Comparison of ENCODE assay signal across 8 mouse cellular contexts in the genomic region with DNA sequence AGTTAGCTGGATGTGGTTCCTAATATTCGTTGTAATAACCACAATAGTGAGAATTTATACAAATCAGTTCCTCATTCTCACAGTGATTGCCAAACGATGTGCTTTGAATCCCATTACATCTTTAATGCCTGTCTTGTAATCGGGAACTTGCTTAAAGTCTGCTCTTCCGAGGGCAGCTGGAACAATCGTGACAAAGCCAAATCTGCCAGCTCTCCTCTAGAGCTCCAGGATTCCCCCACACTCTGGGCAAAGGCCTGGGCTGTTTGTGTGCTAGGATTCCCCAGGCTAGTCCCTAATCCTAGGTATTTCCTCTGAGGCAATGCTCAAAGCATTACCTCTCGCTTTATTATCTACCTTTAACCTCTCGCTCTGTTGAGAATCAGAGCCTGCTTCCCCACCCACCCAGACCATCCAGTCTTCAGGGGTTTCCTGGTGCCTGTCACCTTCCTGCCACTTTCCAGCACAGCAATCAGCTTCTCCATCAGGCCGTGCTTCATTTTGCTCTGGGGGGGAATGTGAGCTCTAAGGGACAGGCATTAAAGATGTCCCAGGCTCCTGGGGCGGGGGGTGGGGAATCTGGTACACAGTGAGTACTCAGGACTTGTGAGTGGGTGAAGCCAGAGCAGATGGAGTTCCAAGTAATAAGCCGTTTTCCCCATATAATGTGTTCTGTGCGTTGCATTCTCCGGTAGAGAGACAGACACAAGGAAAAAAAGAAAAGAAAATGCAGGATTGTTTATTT. TPM values are rescaled to one million over a fixed set of nuclear protein-coding genes. Genes with fewer than 3 reads are reported as not detected.
A peak's percentile ranks its signal among the peaks of the same experiment; 100 is the strongest.
DNase-seq lines count a peak whose midpoint lies in the region; ATAC-seq and TF ChIP-seq lines count a peak whose summit lies in the region.

No protein-coding gene starts in this region.

- H3K4me2 ChIP-seq in hindbrain, postnatal 0 days (ENCODE audit: low read depth, low read length): no peak overlapping the region
- no peak overlapping the region for H3K4me2 ChIP-seq in neural tube, embryonic 13.5 days
- no peak overlapping the region for H3K4me2 ChIP-seq in intestine, embryonic 16.5 days (ENCODE audit: low read depth, low read length)

- no peaks in the 10 kb centered on the region for H3K27me3 ChIP-seq in hindbrain, postnatal 0 days (ENCODE audit: insufficient read depth, low read length)
- H3K27me3 ChIP-seq in hindbrain, embryonic 10.5 days (ENCODE audit: insufficient read depth, poor library complexity, severe bottlenecking): no peaks in the 10 kb centered on the region
- no peaks in the 10 kb centered on the region for H3K27me3 ChIP-seq in neural tube, embryonic 13.5 days
- no peaks in the 10 kb centered on the region for H3K27me3 ChIP-seq in intestine, embryonic 16.5 days (replicated peaks; ENCODE audit: control insufficient read depth, insufficient read depth, low read length)
- H3K27me3 ChIP-seq in small intestine, adult 2 months (ENCODE audit: control insufficient read depth, insufficient read depth, low read length): no peaks in the 10 kb centered on the region

- no peak overlapping the region for H3K4me3 ChIP-seq in hindbrain, postnatal 0 days (ENCODE audit: low read length)
- H3K4me3 ChIP-seq in hindbrain, embryonic 10.5 days: no peak overlapping the region
- no peak overlapping the region for H3K4me3 ChIP-seq in neural tube, embryonic 13.5 days
- H3K4me3 ChIP-seq in intestine, embryonic 16.5 days (ENCODE audit: low read length): no peak overlapping the region
- H3K4me3 ChIP-seq in small intestine, adult 2 months (ENCODE audit: low read depth, low read length): no peak overlapping the region

- no peak for DNase-seq in hindbrain, postnatal 0 days (ENCODE audit: low spot score)
- no peak for DNase-seq in hindbrain, embryonic 10.5 days (ENCODE audit: low spot score)
- no peak for DNase-seq in neural tube, embryonic 10.5 days (ENCODE audit: extremely low spot score, low spot score)
- DNase-seq in spleen, postnatal 36 days (ENCODE audit: low spot score in 2 of 2): no peak
- DNase-seq in yolk sac, embryonic 10.5 days (ENCODE audit: low spot score): no peak

- H3K36me3 ChIP-seq in hindbrain, postnatal 0 days (ENCODE audit: insufficient read depth, low read length): no peaks in the 10 kb centered on the region
- 0 out of 2 replicates have a peak, but pooled peaks cover 2% of the 10 kb centered on the region for H3K36me3 ChIP-seq in hindbrain, embryonic 10.5 days
- H3K36me3 ChIP-seq in neural tube, embryonic 13.5 days: no peaks in the 10 kb centered on the region
- H3K36me3 ChIP-seq in intestine, embryonic 16.5 days (ENCODE audit: control insufficient read depth, insufficient read depth, low read length): no peaks in the 10 kb centered on the region
- peaks cover 28% of the 10 kb centered on the region for H3K36me3 ChIP-seq in small intestine, adult 2 months (ENCODE audit: control insufficient read depth, insufficient read depth, low read length)

- peak overlapping the region; percentile 63 for H3K27ac ChIP-seq in hindbrain, postnatal 0 days
- no peak overlapping the region for H3K27ac ChIP-seq in hindbrain, embryonic 10.5 days
- no peak overlapping the region for H3K27ac ChIP-seq in neural tube, embryonic 13.5 days (replicated peaks)
- H3K27ac ChIP-seq in intestine, embryonic 16.5 days (ENCODE audit: low read length): peak overlapping the region; percentile 64
- H3K27ac ChIP-seq in small intestine, adult 2 months (ENCODE audit: insufficient read depth, low read depth, low read length): peak overlapping the region; percentile 72

- H3K4me1 ChIP-seq in hindbrain, postnatal 0 days (ENCODE audit: insufficient read depth, low read length): no peaks in the 10 kb centered on the region
- H3K4me1 ChIP-seq in hindbrain, embryonic 10.5 days (replicated peaks): peaks cover 12% of the 10 kb centered on the region
- no peaks in the 10 kb centered on the region for H3K4me1 ChIP-seq in neural tube, embryonic 13.5 days (replicated peaks)
- H3K4me1 ChIP-seq in intestine, embryonic 16.5 days (ENCODE audit: control insufficient read depth, insufficient read depth, low read length): peaks cover 20% of the 10 kb centered on the region
- peaks cover 5% of the 10 kb centered on the region; the same call in 1 of the 2 replicates for H3K4me1 ChIP-seq in small intestine, adult 2 months (ENCODE audit: control insufficient read depth, insufficient read depth, insufficient read length, low read length)

- H3K9me3 ChIP-seq in hindbrain, postnatal 0 days (ENCODE audit: low read length): no peaks in the 10 kb centered on the region
- no peaks in the 10 kb centered on the region for H3K9me3 ChIP-seq in hindbrain, embryonic 10.5 days
- H3K9me3 ChIP-seq in neural tube, embryonic 13.5 days: no peaks in the 10 kb centered on the region
- no peaks in the 10 kb centered on the region for H3K9me3 ChIP-seq in intestine, embryonic 16.5 days (ENCODE audit: control insufficient read depth, low read length)

- no peak overlapping the region for H3K9ac ChIP-seq in hindbrain, postnatal 0 days (replicated peaks; ENCODE audit: low read length)
- 0 out of 2 replicates have a peak overlapping the region, but pooled peaks have one; percentile 12 for H3K9ac ChIP-seq in neural tube, embryonic 13.5 days
- H3K9ac ChIP-seq in intestine, embryonic 16.5 days (ENCODE audit: low read depth, low read length): peak overlapping the region; percentile 53

- TF ChIP-seq CTCF in hindbrain, postnatal 0 days (IDR thresholded peaks at IDR 0.05; ENCODE audit: low read depth): no peak
- TF ChIP-seq CTCF in small intestine, adult 2 months (IDR thresholded peaks at IDR 0.05; ENCODE audit: extremely low read depth, insufficient read length, insufficient replicate concordance, low read depth, low read length): no peak

- no peak for TF ChIP-seq POLR2A in small intestine, adult 2 months (IDR thresholded peaks at IDR 0.05; ENCODE audit: low read depth, low read length)

- 59% methylated on average over 12 of the region's 12 CpGs for WGBS in hindbrain, postnatal 0 days
- WGBS in hindbrain, embryonic 10.5 days: 72% methylated on average over 12 of the region's 12 CpGs
- WGBS in neural tube, embryonic 13.5 days: 68% methylated on average over 12 of the region's 12 CpGs
- 50% methylated on average over 12 of the region's 12 CpGs for WGBS in intestine, embryonic 16.5 days
- 59% methylated on average over 12 of the region's 12 CpGs for WGBS in small intestine, adult 2 months

- ATAC-seq in hindbrain, postnatal 0 days: no peak
- ATAC-seq in neural tube, embryonic 13.5 days (ENCODE audit: low read depth): no peak
- peak; percentile 35; the same call in 1 of the 2 replicates for ATAC-seq in intestine, embryonic 16.5 days

RNA-seq across cellular contexts. Expression of gene Mertk, which starts 47.3 kb away (rescaled TPM):
- 6.3 and 7.1 TPM in 2 replicates for total RNA-seq in hindbrain, postnatal 0 days (2014; rRNA removed)
- polyA plus RNA-seq in hindbrain, postnatal 0 days (2015; fragmentation: Nextera tagmentation; extraction: Ambion mirVana): 3.0 and 3.4 TPM in 2 replicates
- 3.4 and 4.4 TPM in 2 replicates for polyA plus RNA-seq in hindbrain, embryonic 10.5 days (2016; fragmentation: Nextera tagmentation; extraction: Ambion mirVana)
- polyA plus RNA-seq in neural tube, embryonic 13.5 days (2015; fragmentation: Nextera tagmentation; extraction: Ambion mirVana): 2.2 and 2.4 TPM in 2 replicates
- polyA plus RNA-seq in intestine, embryonic 16.5 days (2015; fragmentation: Nextera tagmentation; extraction: Ambion mirVana): 13.5 and 15.0 TPM in 2 replicates
- polyA plus RNA-seq in small intestine, adult 2 months (2012; rRNA removed): 5.6 and 11.0 TPM in 2 replicates

RNA-seq across cellular contexts. Expression of gene Anapc1, which starts 58.9 kb away (rescaled TPM):
- total RNA-seq in hindbrain, postnatal 0 days (2014; rRNA removed): 66.2 and 69.8 TPM in 2 replicates
- polyA plus RNA-seq in hindbrain, postnatal 0 days (2015; fragmentation: Nextera tagmentation; extraction: Ambion mirVana): 26.3 and 27.5 TPM in 2 replicates
- 68.2 and 76.2 TPM in 2 replicates for polyA plus RNA-seq in hindbrain, embryonic 10.5 days (2016; fragmentation: Nextera tagmentation; extraction: Ambion mirVana)
- polyA plus RNA-seq in neural tube, embryonic 13.5 days (2015; fragmentation: Nextera tagmentation; extraction: Ambion mirVana): 41.8 and 47.7 TPM in 2 replicates
- 39.8 and 41.7 TPM in 2 replicates for polyA plus RNA-seq in intestine, embryonic 16.5 days (2015; fragmentation: Nextera tagmentation; extraction: Ambion mirVana)
- polyA plus RNA-seq in small intestine, adult 2 months (2012; rRNA removed): 7.8 and 19.1 TPM in 2 replicates

Comparison
In these comparisons a context has a peak if more than half of its experiments do, and no peak if none do; other contexts are left out.
1. H3K27ac ChIP-seq: peak in hindbrain, postnatal 0 days (single experiment), intestine, embryonic 16.5 days (single experiment) and small intestine, adult 2 months (single experiment); none in hindbrain, embryonic 10.5 days (single experiment) and neural tube, embryonic 13.5 days (single experiment).